Mouse (Mus musculus): ENCODE data around the gene Lpin1.
A peak's percentile ranks its signal among the peaks of the same experiment; 100 is the strongest.

Gene Lpin1

GRCm38 (mm10) chr12:16515183-16515582 is 95.6 kb downstream of the Lpin1 start:
- peak; percentile 16 for DNase-seq

- no peak for DNase-seq
Observed at GRCm38 (mm10) chr12:16512991-16513390, 97.8 kb downstream of the Lpin1 start.

- DNase-seq: peak; percentile 25
Observed at GRCm38 (mm10) chr12:16509122-16509752, 101.5 kb downstream of the Lpin1 start.

DNA sequence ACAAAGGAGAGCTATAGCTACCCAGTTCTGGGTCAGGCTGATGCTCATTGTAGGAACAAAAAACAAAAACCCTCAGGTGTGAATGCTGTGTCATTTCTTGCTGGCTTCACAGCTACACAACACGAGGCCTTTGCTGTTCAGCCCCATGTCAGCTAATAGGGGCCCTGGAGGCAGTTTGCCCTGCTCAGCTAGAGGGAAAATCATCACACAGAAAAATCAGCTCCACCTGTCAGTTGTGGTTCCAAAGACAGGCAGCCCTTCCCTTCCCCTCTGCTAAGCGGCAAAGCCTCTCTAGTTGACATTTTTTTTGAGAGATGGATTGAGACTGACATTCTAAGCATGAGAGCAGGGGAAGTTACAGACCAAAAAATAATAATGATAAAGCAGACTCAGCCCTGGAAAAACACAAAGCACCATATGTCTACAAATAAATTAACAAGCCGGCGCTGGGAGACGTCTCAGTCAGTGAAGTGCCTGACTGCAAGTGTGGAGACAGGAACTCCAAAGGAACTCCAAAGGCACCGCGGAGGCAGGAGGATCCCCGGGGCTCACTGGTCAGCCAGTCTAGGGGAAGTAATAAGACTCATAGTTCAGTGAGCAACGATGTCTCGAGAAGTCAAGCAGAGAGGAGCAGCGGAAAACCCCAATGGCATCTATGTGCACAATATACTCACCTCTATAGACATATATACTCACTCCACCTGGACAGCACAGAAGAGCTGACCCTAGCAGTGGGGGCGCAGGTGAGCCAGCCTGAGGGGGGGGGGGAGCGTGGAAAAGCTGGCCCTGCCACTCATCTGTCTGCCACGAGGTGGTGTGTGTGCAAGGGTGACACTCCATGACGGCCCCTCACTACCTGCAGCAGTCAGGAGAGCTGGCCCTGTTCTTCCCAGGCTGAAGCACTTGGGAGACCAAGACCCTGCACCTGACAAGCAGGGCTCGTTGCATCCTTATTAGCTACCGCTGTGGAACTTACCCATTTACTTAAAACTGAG is 103.7 kb downstream of the Lpin1 start:
- no peak for DNase-seq

DNA sequence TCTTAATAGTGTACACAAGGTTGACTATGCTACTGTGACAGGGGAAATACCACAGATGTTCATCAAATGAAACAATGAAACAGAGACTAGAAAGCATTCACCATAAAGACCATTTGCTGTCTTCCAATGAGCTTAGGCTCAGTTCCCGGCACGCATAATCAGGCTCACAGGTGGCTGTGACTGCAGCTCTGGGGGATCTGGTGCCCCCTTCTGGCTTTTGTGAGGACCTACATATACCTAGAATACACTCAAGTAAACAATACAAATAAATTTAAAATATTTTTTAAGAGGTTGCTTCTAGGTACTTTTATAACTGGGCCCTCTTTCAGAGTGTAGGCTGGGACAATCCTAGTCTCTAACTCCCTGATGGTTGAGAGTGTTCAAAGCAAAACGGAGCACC is 106.5 kb downstream of the Lpin1 start:
- DNase-seq: no peak

GRCm38 (mm10) chr12:16497960-16498359 is 112.8 kb downstream of the Lpin1 start:
- no peak for DNase-seq

- no peak for DNase-seq
Observed at GRCm38 (mm10) chr12:16492713-16493112, 118.1 kb downstream of the Lpin1 start.

- no peak for DNase-seq
Observed at GRCm38 (mm10) chr12:16488899-16489298, 121.9 kb downstream of the Lpin1 start.

DNA sequence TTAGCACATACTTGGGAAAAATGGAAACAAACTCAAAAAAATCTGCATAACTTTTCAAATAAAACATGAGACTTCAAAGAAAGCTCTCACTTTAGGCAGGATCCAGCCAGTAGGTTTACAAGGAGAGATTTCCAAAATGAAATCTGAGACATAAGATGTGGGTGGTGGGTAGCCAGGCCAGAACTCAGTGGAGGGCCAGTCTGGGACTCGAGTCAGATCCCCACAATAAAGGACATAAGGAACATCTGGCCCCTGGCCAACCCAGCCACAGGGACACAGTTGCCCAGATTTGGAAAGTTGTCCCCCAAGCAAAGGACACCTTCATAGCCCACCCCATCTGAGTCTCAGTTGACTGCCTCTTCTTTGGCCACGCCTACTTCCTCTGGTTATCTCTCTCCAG is 123.3 kb downstream of the Lpin1 start:
- no peak for DNase-seq

All from cerebellum, adult 11-12 months (tissue).